Mouse (Mus musculus): ENCODE results near the gene Robo2. TPM values are rescaled to one million over a fixed set of nuclear protein-coding genes. Genes with fewer than 3 reads are reported as not detected.

Robo2 gene
- total RNA-seq, 2 experiments from 2014 or later: 138 to 146 TPM

- intact Hi-C loops (cut with DNase I): no loop called here
- H3K27ac ChIP-seq: no peak overlapping the region
- TF ChIP-seq CTCF (IDR thresholded peaks at IDR 0.05): no peak
- H3K4me3 ChIP-seq: no peak overlapping the region
- no peak for DNase-seq (ENCODE audit: extremely low spot score in 1 of 2, low spot score in 2 of 2)
These were observed 174.2 kb downstream of the Robo2 start for GRCm38 (mm10) chr16:74237411-74237930.

GRCm38 (mm10) chr16:74234393-74235059, 177.1 kb downstream of the Robo2 start:
- no peak for DNase-seq (ENCODE audit: extremely low spot score in 1 of 2, low spot score in 2 of 2)
- no peak for TF ChIP-seq CTCF (IDR thresholded peaks at IDR 0.05)
- Histone ChIP-seq H3K4me3 (no peak overlapping the region), H3K27ac (no peak overlapping the region)
- intact Hi-C loops (cut with DNase I): loop anchor here (5.0 kb wide), 1 partner anchor 178 kb away; the partner anchor contains the start of gene Robo2

GRCm38 (mm10) chr16:74233596-74233995, 178.0 kb downstream of the Robo2 start:
- intact Hi-C loops (cut with DNase I): loop anchor here (5.0 kb wide), 1 partner anchor 179 kb away; the partner anchor contains the start of gene Robo2
- no peak for TF ChIP-seq CTCF (IDR thresholded peaks at IDR 0.05)
- H3K27ac ChIP-seq: no peak overlapping the region
- H3K4me3 ChIP-seq: no peak overlapping the region
- no peak for DNase-seq (ENCODE audit: extremely low spot score in 1 of 2, low spot score in 2 of 2)

- no peak overlapping the region for H3K4me3 ChIP-seq
These were observed 184.3 kb downstream of the Robo2 start for GRCm38 (mm10) chr16:74227285-74227684.

GRCm38 (mm10) chr16:74225423-74226272, 186.0 kb downstream of the Robo2 start:
- TF ChIP-seq CTCF (IDR thresholded peaks at IDR 0.05): no peak
- no peak overlapping the region for H3K27ac ChIP-seq
- intact Hi-C loops (cut with DNase I): no loop called here
- no peak for DNase-seq (ENCODE audit: extremely low spot score in 1 of 2, low spot score in 2 of 2)
- H3K4me3 ChIP-seq: no peak overlapping the region

More at GRCm38 (mm10) chr16:74227285-74227684, 184.3 kb downstream of the Robo2 start:
- peak; percentile 10; the same call in 1 of the 2 replicates for TF ChIP-seq CTCF (IDR thresholded peaks at IDR 0.05)
- no peak overlapping the region for H3K27ac ChIP-seq
- no peak for DNase-seq (ENCODE audit: extremely low spot score in 1 of 2, low spot score in 2 of 2)
- intact Hi-C loops (cut with DNase I): no loop called here

- H3K4me3 ChIP-seq: no peak overlapping the region
- TF ChIP-seq CTCF (IDR thresholded peaks at IDR 0.05): no peak
- intact Hi-C loops (cut with DNase I): no loop called here
- DNase-seq (ENCODE audit: extremely low spot score in 1 of 2, low spot score in 2 of 2): no peak
- no peak overlapping the region for H3K27ac ChIP-seq
These were observed 189.1 kb downstream of the Robo2 start for GRCm38 (mm10) chr16:74222501-74222900.

GRCm38 (mm10) chr16:74216879-74217415, 194.7 kb downstream of the Robo2 start:
- DNase-seq (ENCODE audit: extremely low spot score in 1 of 2, low spot score in 2 of 2): no peak
- H3K27ac ChIP-seq: no peak overlapping the region
- intact Hi-C loops (cut with DNase I): no loop called here
- TF ChIP-seq CTCF (IDR thresholded peaks at IDR 0.05): no peak
- H3K4me3 ChIP-seq: no peak overlapping the region

- no peak overlapping the region for H3K4me3 ChIP-seq
- TF ChIP-seq CTCF (IDR thresholded peaks at IDR 0.05): no peak
- H3K27ac ChIP-seq: no peak overlapping the region
- intact Hi-C loops (cut with DNase I): no loop called here
- no peak for DNase-seq (ENCODE audit: extremely low spot score in 1 of 2, low spot score in 2 of 2)
These were observed 195.8 kb downstream of the Robo2 start for GRCm38 (mm10) chr16:74215791-74216190.

GRCm38 (mm10) chr16:74200705-74201104, 210.9 kb downstream of the Robo2 start:
- Histone ChIP-seq H3K27ac (no peak overlapping the region), H3K4me3 (no peak overlapping the region)
- TF ChIP-seq CTCF (IDR thresholded peaks at IDR 0.05): no peak
- intact Hi-C loops (cut with DNase I): no loop called here
- DNase-seq (ENCODE audit: extremely low spot score in 1 of 2, low spot score in 2 of 2): no peak

GRCm38 (mm10) chr16:74200024-74200703, 211.5 kb downstream of the Robo2 start:
- TF ChIP-seq CTCF (IDR thresholded peaks at IDR 0.05): no peak
- DNase-seq (ENCODE audit: extremely low spot score in 1 of 2, low spot score in 2 of 2): no peak
- intact Hi-C loops (cut with DNase I): no loop called here
- H3K4me3 ChIP-seq: no peak overlapping the region
- H3K27ac ChIP-seq: no peak overlapping the region

GRCm38 (mm10) chr16:74192979-74193554, 218.6 kb downstream of the Robo2 start:
- no peak overlapping the region for H3K27ac ChIP-seq
- no peak for TF ChIP-seq CTCF (IDR thresholded peaks at IDR 0.05)
- intact Hi-C loops (cut with DNase I): no loop called here
- no peak overlapping the region for H3K4me3 ChIP-seq
- no peak for DNase-seq (ENCODE audit: extremely low spot score in 1 of 2, low spot score in 2 of 2)

Data from left cerebral cortex, adult 2 months (tissue).